Mouse (Mus musculus) liver, embryonic 14.5 days (tissue): ENCODE results near the gene Mgll. TPM values are rescaled to one million over a fixed set of nuclear protein-coding genes. Genes with fewer than 3 reads are reported as not detected.

Experiments
- ATAC-seq: fragments of 200-750 bp; cut with Nextera tagmentation; 2 replicates; pipeline ENCODE4 v1.8.0; 2017; ENCODE audit warnings: moderate number of reproducible peaks, mild to moderate bottlenecking, moderate library complexity; ENCODE audit not compliant: insufficient read depth
- DNase-seq, 3 experiments: peaks; one replicate each; pipeline ENCODE4 v3.0.0-alpha.2; 2012 to 2013; ENCODE audit warnings: low read depth in 3 of 3, low spot score in 3 of 3
- H3K27ac ChIP-seq: fragments of 300-500 bp; sonication (generic); 2 replicates; pipeline ENCODE4 v1.5.1; 2014; ENCODE audit warnings: moderate library complexity, mild to moderate bottlenecking, control low read depth, inconsistent platforms
- H3K27me3 ChIP-seq: fragments of 300-500 bp; sonication (generic); 2 replicates; pipeline ENCODE4 v1.6.1; 2014; ENCODE audit warnings: mild to moderate bottlenecking, low read length, moderate library complexity; ENCODE audit not compliant: control insufficient read depth, insufficient read depth
- H3K36me3 ChIP-seq: fragments of 300-500 bp; sonication (generic); replicated peaks from 2 replicates; pipeline ENCODE4 v1.6.1; 2014; ENCODE audit warnings: low read depth; ENCODE audit not compliant: control insufficient read depth, insufficient read depth
- H3K4me1 ChIP-seq, 2 experiments: fragments of 200-500 bp in 1 of 2; fragments of 300-500 bp in 1 of 2; sonication (generic) in 1 of 2; replicated peaks; 2 replicates each; pipeline ENCODE4 v1.6.1; 2012 to 2014; ENCODE audit warnings: antibody characterized with exemption in 1 of 2, inconsistent platforms in 1 of 2, low read length in 1 of 2; ENCODE audit not compliant: control insufficient read depth in 2 of 2, insufficient read depth in 2 of 2
- H3K4me2 ChIP-seq: fragments of 300-500 bp; sonication (generic); 2 replicates; pipeline ENCODE4 v1.6.1; 2014; ENCODE audit warnings: low read depth, mild to moderate bottlenecking, control low read depth, moderate library complexity
- H3K4me3 ChIP-seq, 2 experiments: fragments of 200-500 bp in 1 of 2; fragments of 300-500 bp in 1 of 2; sonication (generic) in 1 of 2; 2 replicates each; pipeline ENCODE4 v1.5.1; 2012 to 2014; ENCODE audit warnings: low read depth in 2 of 2, low read length in 2 of 2, mild to moderate bottlenecking in 2 of 2, control low read depth in 1 of 2, inconsistent platforms in 1 of 2, moderate library complexity in 1 of 2; ENCODE audit not compliant: insufficient read depth in 1 of 2
- H3K9ac ChIP-seq: fragments of 300-500 bp; sonication (generic); replicated peaks from 2 replicates; pipeline ENCODE4 v1.6.1; 2014; ENCODE audit warnings: mild to moderate bottlenecking, control low read depth, moderate library complexity
- H3K9me3 ChIP-seq: fragments of 300-500 bp; sonication (generic); 2 replicates; pipeline ENCODE4 v1.6.1; 2016; ENCODE audit warnings: low read length, mixed read lengths; ENCODE audit not compliant: control insufficient read depth
- CTCF ChIP-seq: IDR thresholded peaks from 2 replicates; pipeline ENCODE4 v1.5.1; 2016; ENCODE audit warnings: antibody characterized with exemption, low read depth, control low read depth
- EP300 ChIP-seq: IDR thresholded peaks from 2 replicates; pipeline ENCODE4 v1.6.1; 2016; ENCODE audit warnings: antibody characterized with exemption, low read depth
- WGBS: fragments of 180-500 bp; shearing (Covaris S2); extraction: QIAGEN DNeasy Blood & Tissue Kit; methylation state at CpG from one replicate; pipeline ENCODE4 v1.1.7; 2014; ENCODE audit not compliant: insufficient replicate concordance; 5-methylcytosine and 5-hydroxymethylcytosine counted together
- polyA plus RNA-seq, 2 experiments: library from polyadenylated mRNA; depleted of rRNA in 1 of 2; stranded (reverse) in 1 of 2; unstranded in 1 of 2; fragments of >200 nt; fragmentation: Nextera tagmentation in 1 of 2; extraction: Ambion mirVana in 1 of 2; gene quantifications; 2 replicates each; pipeline versions ENCODE4 v1.2.1 to v1.2.3; 2012 to 2014

Gene Mgll
- polyA plus RNA-seq, 2 experiments: 17.0 to 68.0 TPM

DNA sequence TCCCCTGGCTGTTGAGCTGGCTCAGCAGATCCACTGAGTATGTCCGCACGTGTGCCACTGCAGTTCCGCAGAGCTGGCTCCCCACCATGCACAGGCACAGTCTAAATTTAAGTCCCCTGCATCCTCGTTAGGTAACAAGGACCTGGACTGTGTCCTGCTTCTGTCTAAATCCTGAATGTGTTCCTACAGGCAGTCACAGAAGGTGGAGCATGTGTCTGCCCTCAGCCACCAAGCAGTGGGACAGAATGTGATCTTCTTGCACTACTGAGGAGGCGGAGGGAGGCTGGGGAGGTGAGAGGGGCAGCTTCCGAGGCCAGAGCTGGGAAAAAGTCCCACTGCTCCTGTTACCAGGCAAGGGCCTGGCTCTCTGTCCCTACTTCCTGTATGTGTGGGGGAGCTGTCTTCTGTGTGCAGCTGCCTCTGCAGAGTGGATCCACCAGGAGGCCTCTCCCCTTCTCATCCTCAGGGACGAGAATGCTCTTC lies 60.5 kb downstream of the Mgll start:
- no peaks in the 10 kb centered on the region for H3K9me3 ChIP-seq
- H3K27ac ChIP-seq: no peak overlapping the region
- ATAC-seq (no peak), DNase-seq (no peak)
- H3K4me1 ChIP-seq: peaks cover 32 to 33% of the 10 kb centered on the region in 2 experiments
- H3K27me3 ChIP-seq: no peaks in the 10 kb centered on the region
- WGBS: 79% methylated on average over 7 of the region's 7 CpGs
- H3K36me3 ChIP-seq: no peaks in the 10 kb centered on the region
- no peak overlapping the region for H3K4me2 ChIP-seq
- TF ChIP-seq EP300 (no peak), CTCF (no peak)
- H3K4me3 ChIP-seq: no peak overlapping the region
- H3K9ac ChIP-seq: no peak overlapping the region

DNA sequence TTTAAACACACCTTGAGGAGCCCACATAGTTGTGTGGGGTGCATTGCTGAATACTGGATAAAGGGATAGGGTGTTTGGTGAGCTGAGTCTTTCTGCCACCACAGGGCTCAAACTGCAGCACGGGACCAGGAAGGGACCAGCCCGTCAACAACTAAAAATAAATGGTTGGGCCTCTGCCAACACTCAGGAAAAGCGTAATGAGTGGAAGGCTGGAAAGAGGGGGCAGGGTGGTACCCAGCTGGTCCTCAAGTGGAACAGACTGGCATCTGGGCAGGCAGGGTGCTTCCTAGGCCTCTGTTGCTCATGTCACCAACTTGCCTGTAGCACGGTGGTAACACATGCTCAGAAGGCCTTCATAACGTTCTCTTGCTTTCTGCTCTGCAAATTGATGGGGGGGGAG lies 61.1 kb downstream of the Mgll start:
- DNase-seq (no peak), ATAC-seq (no peak)
- 67% methylated on average over 5 of the region's 5 CpGs for WGBS
- H3K4me3 ChIP-seq: no peak overlapping the region
- no peaks in the 10 kb centered on the region for H3K9me3 ChIP-seq
- no peaks in the 10 kb centered on the region for H3K36me3 ChIP-seq
- TF ChIP-seq EP300: no peak
- no peak for TF ChIP-seq CTCF
- H3K4me1 ChIP-seq: peaks cover 27 to 30% of the 10 kb centered on the region in 2 experiments
- no peak overlapping the region for H3K27ac ChIP-seq
- no peak overlapping the region for H3K9ac ChIP-seq
- H3K27me3 ChIP-seq: no peaks in the 10 kb centered on the region
- H3K4me2 ChIP-seq: no peak overlapping the region

DNA sequence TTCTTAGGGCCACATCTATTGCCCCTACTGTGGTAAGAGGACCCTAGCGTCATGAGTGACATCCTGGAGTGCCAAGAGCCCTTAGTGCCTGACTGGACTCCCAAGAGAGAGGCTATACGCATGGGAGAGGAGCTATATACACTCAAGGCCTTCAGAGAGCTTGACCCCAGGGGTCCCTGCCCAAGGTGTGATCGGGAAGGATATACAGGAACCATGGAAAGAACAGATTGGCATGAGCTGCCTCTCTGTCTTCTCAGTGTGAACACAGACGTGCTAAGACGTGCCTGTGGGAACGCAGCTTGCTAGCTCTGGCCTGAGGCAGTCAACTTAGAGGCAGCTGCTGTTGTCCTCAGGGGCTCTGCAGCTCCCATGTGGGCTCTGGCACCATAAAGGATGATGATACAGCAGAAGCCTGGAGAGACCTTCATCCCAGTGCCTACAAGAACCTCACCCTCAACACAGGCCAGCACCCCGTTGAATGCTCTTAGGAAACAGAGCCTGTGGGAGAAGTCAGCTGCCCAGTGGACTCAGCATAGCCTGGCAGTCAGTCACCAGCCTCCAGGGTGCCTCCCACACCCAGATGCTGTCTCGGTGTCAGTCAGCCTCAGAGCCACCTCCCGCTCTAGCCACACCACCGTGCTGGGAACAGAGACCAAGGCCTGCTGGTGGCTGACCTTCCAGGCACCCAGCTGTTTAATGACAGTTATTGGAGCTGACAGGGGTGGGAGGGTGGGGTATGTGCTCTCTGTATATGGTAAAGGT lies 61.8 kb downstream of the Mgll start:
- no peak overlapping the region for H3K4me2 ChIP-seq
- TF ChIP-seq EP300 (no peak), CTCF (no peak)
- DNase-seq: no peak
- no peak overlapping the region for H3K9ac ChIP-seq
- no peaks in the 10 kb centered on the region for H3K9me3 ChIP-seq
- 81% methylated on average over 10 of the region's 10 CpGs for WGBS
- H3K36me3 ChIP-seq: no peaks in the 10 kb centered on the region
- H3K27ac ChIP-seq: no peak overlapping the region
- H3K4me3 ChIP-seq: no peak overlapping the region
- no peaks in the 10 kb centered on the region for H3K27me3 ChIP-seq
- peaks cover 26 to 30% of the 10 kb centered on the region in 2 experiments for H3K4me1 ChIP-seq
- ATAC-seq: no peak

DNA sequence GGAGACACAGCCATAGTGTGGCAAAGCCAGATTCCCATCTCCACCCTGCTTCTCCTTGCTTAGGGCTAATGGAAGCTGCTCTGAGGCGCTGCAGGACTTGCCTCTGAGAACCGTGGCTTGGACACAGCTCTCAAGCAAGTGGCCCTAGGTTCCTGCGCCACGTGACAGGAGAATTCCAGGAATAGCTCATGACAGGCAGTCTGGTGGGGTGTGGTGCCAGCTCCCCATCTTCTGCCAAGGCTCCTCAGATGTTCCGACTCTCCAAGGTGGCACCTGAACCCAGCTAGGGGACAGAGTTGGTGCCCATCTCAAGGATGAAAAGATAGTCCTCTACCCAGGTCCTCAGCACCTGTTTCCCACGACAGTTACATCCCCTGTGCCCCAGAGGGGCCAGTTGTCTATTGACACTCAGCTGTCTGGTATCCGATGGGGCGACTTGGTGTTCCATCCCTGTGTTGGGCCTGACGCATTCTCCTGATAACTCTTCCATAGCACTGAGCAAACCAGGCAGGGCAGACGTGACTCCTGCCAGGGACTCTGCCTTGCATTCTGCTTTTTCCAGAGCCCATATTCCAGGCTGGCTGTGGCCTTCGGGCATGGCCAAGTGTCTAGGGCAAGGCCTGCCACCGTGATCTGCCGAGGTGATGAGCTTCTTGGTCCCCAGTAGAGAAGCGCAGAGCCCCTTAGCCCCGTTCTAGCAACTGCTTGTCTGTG lies 62.7 kb downstream of the Mgll start:
- Histone ChIP-seq H3K27ac (no peak overlapping the region), H3K4me2 (no peak overlapping the region), H3K9ac (no peak overlapping the region), H3K4me1 (peaks cover 23 to 31% of the 10 kb centered on the region in 2 experiments), H3K36me3 (no peaks in the 10 kb centered on the region), H3K27me3 (no peaks in the 10 kb centered on the region), H3K9me3 (no peaks in the 10 kb centered on the region), H3K4me3 (no peak overlapping the region)
- ATAC-seq: no peak
- WGBS: 83% methylated on average over 15 of the region's 15 CpGs
- no peak for DNase-seq
- TF ChIP-seq CTCF: no peak
- no peak for TF ChIP-seq EP300

DNA sequence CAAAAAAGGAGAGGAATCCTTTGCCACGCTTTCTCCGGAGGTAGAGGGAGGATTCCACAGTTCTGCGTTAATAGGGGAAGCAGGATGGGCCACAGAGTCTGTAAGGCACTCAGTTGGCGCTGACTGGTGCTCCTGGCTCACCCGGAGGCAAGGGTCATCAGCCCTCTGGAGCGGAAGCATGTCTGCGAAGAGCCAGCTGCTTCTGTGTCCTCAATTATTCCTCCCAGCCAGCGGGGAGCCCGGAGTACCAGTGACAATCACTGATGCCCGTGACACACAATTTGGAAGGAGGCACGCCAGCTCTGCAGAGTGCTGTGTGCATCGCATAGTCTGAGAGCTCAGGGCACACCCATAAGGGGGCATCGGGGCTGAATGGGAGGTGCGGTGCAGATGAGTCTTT lies 63.3 kb downstream of the Mgll start:
- DNase-seq (no peak), ATAC-seq (no peak)
- Histone ChIP-seq H3K27me3 (no peaks in the 10 kb centered on the region), H3K4me3 (no peak overlapping the region), H3K9ac (no peak overlapping the region), H3K9me3 (no peaks in the 10 kb centered on the region), H3K4me2 (no peak overlapping the region), H3K27ac (no peak overlapping the region), H3K36me3 (no peaks in the 10 kb centered on the region), H3K4me1 (peaks cover 17 to 25% of the 10 kb centered on the region in 2 experiments)
- TF ChIP-seq EP300 (no peak), CTCF (no peak)
- 83% methylated on average over 14 of the region's 14 CpGs for WGBS
